Mouse (Mus musculus) adrenal gland, adult 8-10 months (tissue): ENCODE measurements around the gene Zcchc24. TPM values are rescaled to one million over a fixed set of nuclear protein-coding genes. Genes with fewer than 3 reads are reported as not detected.

Experiments used
- DNase-seq: peaks from one replicate; pipeline ENCODE4 v3.0.0; 2022
- total RNA-seq, 4 experiments: library from RNA; stranded (reverse); gene quantifications; 2 replicates each; pipeline ENCODE4 v1.2.4; 2022

The Zcchc24 gene
- total RNA-seq, 4 experiments from 2014 or later: 17.8 to 25.0 (median 21.1) TPM

GRCm38 (mm10) chr14:25713443-25713842, 55.4 kb downstream of the Zcchc24 start:
- no peak for DNase-seq

DNA sequence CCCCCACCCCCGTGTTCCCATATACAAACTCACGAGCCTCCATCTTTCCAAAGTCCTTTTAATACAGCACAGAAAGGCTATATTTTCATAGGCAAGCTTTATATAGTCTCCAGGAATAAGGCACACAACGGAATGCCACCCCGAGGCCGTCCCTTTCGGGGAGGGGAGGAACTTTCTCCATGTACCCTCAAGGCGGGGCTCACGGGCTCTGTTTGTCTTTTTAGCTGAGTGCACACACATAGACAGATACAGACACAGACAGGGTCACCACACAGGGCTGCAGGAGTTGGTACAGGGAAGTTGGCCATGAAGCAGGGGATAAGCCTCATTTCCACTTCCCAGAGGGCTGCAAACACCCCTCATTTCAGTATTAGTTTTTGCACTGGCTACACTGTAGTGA, 57.2 kb downstream of the Zcchc24 start:
- DNase-seq: no peak

- DNase-seq: no peak
These were observed 57.7 kb downstream of the Zcchc24 start for GRCm38 (mm10) chr14:25711177-25711576.

- no peak for DNase-seq
These were observed 58.2 kb downstream of the Zcchc24 start for GRCm38 (mm10) chr14:25710681-25711080.

DNA sequence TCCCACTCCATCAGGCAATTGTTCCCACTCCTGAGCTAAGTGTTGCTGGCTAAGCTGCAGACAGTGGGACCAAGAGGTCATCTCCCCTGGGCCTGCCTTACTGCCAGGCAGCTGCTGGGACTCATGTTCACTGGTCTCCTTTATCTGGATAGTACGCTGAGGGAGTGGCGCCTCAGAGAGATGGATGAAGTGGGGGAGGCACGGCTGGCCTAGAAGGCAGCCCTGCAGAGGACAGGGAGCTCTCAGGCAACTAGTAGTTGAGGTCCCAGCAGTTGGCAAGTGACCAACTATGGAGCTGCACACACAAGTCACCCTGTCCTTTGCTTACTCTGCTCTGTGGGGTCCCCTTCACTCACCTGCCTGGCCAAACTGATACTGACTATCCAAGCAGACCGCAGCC, 58.8 kb downstream of the Zcchc24 start:
- DNase-seq: no peak

DNA sequence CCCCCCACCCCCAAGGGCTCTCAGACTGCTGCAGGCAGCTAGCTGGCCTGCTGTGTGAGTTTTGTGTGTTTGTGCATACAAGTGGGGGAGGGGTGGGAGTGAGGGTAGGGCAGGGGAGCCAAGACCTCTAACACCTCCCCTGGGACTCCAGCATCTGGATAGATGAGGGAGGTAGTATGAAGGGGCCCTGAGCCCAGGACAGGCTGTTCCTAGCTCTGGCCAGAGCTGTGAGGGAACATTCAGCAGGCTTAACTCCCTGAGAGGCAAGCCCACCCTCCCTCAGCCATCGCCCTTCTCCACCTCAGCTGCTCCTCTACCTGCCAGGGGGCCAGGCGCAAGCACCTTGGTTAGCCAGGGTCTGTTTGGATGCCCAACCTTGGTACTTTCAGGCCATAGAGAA, 59.9 kb downstream of the Zcchc24 start:
- no peak for DNase-seq

DNA sequence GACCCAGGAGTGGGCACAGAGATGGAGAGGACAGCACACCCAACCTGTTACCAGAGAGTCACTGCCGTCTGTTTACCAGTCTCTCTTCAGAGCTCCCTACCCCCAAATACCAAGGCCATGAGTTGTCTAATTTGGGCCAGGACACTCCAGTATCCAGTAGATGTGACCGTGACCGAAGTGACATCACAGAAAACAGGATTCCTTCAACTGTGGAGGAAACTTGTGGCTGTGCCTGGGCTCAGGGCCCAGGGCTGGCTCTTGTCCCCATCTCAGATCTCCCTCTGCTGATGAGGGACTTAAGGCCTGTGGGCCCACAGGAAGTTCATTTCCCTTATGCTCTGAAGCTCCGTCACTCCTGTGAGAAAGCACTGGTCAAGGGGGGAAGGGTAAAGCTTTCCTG, 60.4 kb downstream of the Zcchc24 start:
- DNase-seq: peak; percentile 76

GRCm38 (mm10) chr14:25707691-25708181, 61.1 kb downstream of the Zcchc24 start:
- DNase-seq: peak; percentile 52

DNA sequence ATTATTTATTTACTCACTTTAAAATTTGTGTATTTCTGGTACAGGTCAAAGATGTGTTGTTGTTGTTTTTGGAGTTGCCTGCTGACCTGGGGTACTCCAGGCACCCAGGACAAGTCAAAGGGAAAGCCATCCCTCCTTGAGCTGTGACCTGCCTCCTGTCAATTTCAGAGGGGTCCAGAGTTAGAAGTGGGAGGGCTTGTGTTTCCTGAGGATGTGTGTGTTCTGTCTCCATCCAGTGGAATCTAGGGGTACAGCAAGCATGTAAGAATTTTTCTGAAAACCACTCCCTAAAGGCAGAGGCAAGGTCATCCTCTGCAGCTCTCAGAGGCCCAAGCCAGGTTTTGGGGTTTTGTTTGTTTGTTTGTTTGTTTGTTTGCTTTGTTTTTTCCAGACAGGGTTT, 66.9 kb downstream of the Zcchc24 start:
- DNase-seq: no peak

- no peak for DNase-seq
These were observed 72.5 kb downstream of the Zcchc24 start for GRCm38 (mm10) chr14:25696356-25696755.

DNA sequence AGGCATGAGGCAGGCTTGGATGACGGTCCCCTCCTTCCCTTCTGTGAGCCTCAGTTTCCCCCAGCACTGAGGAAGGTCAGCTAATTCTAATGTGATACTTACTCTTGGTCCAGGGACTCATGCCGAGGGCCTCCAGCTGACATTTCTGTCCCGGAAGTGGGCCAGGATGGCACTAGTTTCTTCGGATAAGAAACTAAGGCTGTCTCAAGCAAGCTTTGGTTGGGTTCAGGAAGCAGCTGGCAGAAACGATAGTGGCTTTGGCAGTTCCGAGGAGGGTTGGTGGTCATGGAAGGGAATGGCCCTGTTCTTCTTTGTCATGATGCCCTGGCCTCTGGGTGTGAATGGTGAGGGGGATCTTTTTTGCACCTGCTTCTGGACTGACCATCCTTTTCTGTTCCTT, 73.8 kb downstream of the Zcchc24 start:
- DNase-seq: no peak

GRCm38 (mm10) chr14:25694569-25694897, 74.3 kb downstream of the Zcchc24 start:
- no peak for DNase-seq

- DNase-seq: peak; percentile 92
These were observed 74.8 kb downstream of the Zcchc24 start, which contains the start of gene Ppif for GRCm38 (mm10) chr14:25693888-25694568. TSS of gene Ppif (plus strand) at chr14:25694154.

GRCm38 (mm10) chr14:25693271-25693887, 75.5 kb downstream of the Zcchc24 start:
- no peak for DNase-seq

- no peak for DNase-seq
These were observed 81.6 kb downstream of the Zcchc24 start for GRCm38 (mm10) chr14:25686983-25687901.

- DNase-seq: no peak
These were observed 82.5 kb downstream of the Zcchc24 start for GRCm38 (mm10) chr14:25686216-25686945.

DNA sequence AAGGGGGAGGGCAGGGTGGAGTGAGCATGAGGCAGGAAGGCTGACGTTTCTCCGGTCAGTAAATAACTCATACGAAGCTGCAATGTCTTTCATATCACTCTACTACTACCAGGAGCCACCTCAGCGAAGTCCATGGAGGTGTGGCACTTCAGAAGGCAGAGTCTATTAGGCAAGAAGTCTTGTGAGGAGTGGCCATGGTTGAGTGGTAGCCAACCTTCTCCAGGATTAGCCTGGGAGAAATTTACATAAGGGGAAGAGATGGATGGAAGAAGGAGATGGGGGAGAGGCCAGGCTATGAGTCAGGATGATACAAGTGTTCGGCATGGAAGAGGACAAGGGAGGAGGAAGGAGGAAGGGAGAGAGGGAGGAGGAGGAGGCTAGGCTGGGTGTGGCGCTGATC, 86.8 kb downstream of the Zcchc24 start:
- no peak for DNase-seq

GRCm38 (mm10) chr14:25679625-25680024, 89.2 kb downstream of the Zcchc24 start:
- no peak for DNase-seq

DNA sequence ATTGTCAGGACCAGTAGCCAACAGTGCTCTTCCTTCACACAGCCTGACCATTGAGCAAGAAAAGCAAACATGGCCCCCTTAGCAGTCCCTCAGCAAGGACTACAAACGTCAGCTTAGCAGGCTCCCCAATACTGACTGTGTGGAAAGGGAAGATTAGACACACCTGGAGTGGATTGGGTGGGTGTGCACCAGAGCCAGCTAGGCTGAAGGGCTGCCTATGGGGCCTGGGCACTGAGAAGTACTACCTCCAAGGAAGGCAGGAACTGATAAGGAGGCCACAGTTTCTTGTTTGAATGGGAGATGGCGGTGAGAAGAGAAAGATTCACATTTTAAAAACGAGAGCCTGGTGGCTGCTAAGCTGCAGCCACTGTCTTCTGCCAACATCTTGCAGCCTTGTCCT, 101.3 kb downstream of the Zcchc24 start:
- no peak for DNase-seq

DNA sequence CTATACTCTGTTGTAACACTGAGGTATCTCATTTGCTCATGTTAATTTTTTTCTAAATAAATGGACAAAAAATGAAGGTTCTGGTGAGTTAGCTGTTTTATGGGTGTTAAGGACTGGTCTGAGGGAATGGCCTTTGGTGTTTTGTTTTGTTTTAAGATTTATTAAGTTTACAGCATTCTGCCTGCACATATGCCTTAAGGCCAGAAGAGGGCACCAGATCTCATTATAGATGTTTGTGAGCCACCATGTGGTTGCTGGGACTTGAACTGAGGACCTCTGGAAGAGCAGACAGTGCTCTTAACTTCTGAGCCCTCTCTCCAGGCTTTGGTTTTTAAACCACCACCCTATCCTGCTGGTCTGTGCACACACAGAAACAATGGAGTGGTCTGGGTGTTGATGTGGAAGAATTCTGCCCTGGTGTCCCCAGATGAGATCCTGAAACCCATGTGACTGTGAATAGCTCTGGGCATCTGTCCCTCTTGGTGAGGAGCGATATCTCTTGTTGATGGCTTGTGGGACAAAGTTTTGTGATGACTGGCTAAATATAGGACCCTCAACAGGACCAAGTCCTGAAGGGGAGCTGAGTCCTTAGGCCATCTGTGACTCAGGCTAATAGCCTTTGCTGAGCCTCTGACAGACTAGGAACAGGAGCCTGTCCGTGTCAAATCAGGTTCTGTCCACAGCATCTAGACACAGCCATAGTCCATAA, 102.0 kb downstream of the Zcchc24 start:
- no peak for DNase-seq

- no peak for DNase-seq
These were observed 103.4 kb downstream of the Zcchc24 start for GRCm38 (mm10) chr14:25665314-25665970.
